Mouse (Mus musculus): ENCODE results near the gene Oaz3.

Oaz3 gene

GRCm38 (mm10) chr3:94387391-94387790, 56.3 kb downstream of the Oaz3 start:
- DNase-seq (ENCODE audit: low spot score), result no peak

GRCm38 (mm10) chr3:94386671-94387070, 57.0 kb downstream of the Oaz3 start:
- DNase-seq (ENCODE audit: low spot score), result no peak

- no peak for DNase-seq (ENCODE audit: low spot score)
Observed at GRCm38 (mm10) chr3:94383476-94383875, 60.2 kb downstream of the Oaz3 start.

Data from lung, postnatal 25 days (tissue).